Mouse (Mus musculus): Measurements from ENCODE around the gene Ciao2a.

Ciao2a gene

DNA sequence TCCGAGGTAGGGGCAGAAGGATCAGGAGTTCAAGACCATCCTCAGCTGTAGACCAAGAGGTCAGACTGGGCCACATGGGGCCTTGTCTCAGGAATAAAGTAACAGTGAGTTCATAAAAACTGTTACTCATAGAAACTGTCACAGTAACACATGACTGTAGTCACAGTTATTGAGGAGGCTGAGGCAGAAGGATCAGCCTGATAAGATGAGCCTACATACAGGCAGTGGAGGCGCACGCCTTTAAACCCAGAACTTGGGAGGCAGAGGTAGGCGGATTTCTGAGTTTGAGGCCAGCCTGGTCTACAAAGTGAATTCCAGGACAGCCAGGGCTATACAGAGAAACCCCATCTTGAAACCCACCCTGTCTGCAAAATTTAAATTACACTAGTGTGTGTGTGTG, 6.3 kb upstream of the Ciao2a start:
- DNase-seq (ENCODE audit: low read depth, low spot score) = no peak

DNA sequence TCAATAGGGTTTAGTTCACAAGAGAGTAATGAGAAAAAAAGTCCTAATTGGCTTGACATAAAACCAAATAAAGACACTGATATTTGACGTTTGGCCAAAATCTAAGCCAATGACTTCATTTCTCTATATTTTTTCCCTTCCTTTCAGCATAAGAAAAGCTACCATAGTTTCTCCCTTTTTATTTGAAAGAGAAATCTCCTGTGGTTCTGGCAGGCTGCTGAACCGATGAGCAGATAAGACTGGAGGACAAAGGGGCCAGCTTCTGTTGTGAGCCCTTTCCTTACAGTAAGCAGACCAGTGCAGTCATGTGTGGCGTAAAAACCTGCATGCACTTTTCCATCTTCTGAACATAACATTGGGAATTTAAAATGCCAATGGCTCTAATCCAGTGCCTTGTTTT, 5.5 kb upstream of the Ciao2a start:
- DNase-seq (ENCODE audit: low read depth, low spot score) = no peak

DNA sequence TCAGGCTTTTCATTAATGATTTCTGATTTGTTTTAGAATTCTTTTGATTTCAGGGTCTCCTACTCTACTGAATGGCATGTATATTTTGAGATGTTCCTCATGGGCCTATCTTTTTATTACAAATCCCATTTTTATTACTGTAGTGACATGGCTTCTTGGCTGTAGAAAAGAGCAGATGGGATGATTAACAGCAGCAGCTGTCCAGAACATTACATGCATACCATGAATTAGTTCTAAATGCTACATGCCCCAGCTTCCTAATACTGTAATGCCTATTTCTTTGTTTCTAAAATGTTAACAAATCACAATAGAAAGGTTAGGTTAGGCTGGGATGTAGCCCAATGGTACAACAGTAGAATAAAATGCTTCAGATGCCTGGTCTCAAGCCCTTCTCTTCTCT, 5.0 kb upstream of the Ciao2a start:
- DNase-seq (ENCODE audit: low read depth, low spot score) = no peak

DNA sequence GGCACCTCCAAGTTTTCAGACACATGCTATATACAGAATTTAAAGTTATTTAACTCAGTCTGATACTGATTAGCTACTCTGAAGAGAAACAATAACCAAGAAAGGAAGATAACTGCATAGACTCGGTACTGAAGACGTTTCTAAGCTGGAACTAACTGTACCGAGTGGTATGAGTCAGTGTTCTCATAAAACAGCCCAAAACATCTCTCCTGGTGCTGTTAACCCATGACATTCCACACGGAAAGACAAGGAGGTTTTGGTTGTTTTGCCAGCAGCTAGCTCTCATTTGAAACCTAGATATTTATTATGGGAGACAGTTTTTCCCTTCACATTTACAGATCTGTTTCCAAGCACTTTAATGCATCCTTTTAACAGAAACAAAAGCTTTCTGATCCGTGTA, 2.8 kb upstream of the Ciao2a start:
- no peak for DNase-seq (ENCODE audit: low read depth, low spot score)

DNA sequence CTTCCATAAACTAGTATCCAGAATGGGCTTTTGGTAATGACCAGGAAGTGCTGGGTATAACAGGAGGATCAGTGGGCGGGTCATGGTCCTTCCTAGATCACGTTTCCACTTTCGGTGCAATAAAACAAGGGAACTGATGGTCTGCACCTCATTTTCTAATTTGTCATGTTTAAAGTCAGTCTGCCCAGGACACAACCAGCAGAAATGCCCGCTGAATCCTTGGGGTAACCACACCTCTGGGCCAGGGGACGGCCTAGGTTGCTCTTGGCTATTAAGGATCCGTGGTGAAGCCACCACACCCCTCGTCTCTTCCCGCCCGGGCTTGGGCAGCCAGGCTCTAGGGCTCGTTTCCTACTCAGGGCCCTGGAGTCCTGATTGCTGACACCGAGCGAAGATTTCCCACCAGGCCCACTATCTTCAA, 2.3 kb upstream of the Ciao2a start:
- DNase-seq (ENCODE audit: low read depth, low spot score) = no peak

DNA sequence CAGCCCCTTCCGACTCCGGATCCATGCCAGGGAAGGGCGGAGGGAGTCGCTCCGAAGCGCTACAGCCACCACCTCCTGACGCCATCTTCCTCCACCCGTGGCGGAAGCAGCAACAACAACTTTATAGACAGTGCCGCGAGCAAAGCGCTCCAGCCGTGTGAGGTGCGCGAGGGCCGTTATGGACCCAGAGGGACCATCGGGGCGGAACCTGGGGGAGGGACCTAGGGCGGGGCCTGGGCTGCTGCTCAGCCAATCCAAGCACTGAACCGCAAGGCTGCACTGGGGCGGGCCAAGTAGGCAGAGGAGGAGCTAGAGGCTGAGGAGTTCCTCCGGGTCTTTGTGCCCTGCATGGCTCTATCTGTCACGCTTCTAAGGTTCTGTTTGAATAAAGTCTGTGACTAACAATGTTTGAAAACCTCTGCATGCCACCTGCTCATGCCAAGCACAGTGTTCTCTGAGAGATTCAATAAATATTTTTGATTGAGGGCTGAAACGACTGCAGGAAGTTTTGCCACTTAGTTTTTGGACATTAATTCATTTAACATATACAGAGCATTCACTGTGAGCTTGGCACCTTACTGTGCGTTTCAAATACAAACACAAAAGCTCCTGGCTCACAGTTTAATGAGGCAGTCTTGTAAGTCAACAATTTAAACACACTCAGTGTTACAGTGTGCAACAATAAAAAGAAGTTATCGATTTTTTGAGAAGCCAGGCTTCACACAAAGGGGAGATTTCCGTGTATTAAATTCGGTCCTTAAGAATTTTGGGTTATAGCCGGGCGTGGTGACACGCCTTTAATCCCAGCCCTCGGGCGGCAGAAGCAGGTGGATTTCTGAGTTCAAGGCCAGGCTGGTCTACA, 1.5 kb upstream of the Ciao2a start:
- DNase-seq (ENCODE audit: low read depth, low spot score) = peak; percentile 100

DNA sequence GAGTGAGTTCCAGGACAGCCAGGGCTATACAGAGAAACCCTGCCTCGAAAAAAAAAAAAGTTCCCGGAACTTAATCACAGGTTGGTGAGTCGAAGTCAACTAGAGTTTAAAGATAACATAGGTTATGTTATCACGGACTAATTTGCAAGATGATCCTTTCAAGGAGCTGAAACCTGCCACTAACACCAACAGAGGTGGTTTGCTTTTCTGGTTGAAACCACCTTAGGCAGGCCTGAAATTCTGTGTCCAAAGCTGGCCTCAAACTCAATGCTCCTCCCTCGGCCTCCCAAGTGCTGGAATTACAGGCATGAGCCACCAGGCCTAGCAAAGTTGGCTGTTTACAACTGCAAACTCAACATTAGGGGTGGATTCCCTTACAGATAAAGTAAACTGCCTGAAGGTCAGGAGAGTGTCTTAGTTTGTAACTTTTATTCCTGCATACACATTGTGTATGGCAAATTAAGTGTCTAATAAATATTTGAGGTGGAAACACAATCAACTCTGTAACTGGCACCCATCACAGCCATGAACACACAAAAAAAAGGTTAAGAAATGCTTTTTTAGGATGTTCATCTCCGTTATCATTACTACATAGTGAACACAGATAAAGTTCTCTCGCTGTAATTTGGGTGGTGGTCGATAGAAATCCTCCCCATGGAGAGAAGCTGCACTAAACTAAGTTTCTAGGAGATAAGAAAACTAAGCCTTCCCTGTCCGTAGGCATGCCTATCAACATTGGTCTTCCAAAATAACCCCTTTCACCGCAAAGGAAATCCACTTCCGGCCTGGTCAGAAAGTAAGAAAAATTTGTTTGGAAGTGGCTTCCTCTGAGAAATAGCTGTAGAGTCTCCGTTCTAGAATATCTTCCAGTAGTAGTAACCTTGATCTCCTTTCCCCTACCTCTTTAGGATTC, 612 bp upstream of the Ciao2a start:
- peak; percentile 57 for DNase-seq (ENCODE audit: low read depth, low spot score)

DNA sequence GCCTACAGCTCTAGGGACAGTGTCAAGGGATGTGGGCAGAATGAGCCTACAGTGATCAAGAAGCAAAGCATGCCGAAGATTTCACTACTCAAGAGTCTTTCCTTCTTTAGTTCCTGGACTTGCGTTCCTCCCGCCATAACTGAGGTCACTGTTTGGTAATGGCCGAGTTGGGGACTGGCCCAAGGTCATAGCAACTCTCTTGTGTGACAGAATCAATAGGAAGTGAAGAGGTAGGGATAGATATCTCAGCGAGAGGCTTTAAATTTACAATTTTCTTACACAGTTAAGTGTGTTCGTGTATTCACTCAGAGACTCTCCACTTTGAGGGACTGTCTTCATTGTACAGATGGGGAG, 759 bp downstream of the Ciao2a start:
- DNase-seq (ENCODE audit: low read depth, low spot score) = no peak

DNA sequence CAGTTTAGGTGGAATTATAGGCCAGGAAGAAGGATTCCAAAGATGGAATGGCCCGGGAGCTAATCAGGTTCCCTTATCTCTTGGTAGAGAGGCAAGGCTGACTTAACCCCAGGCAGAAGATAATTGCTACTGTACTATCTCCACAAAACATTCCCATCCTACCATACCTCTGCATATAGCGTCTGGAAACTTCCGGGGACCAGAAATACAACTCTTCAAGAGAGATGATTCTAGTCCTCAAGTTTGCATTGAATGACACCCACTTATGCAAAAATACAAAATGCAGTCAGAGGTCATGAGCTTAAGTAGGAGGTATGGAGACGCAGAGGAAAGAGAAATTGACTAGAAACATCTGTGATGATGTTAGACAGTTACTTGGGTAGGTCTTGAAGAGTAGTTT, 1.5 kb downstream of the Ciao2a start:
- no peak for DNase-seq (ENCODE audit: low read depth, low spot score)

DNA sequence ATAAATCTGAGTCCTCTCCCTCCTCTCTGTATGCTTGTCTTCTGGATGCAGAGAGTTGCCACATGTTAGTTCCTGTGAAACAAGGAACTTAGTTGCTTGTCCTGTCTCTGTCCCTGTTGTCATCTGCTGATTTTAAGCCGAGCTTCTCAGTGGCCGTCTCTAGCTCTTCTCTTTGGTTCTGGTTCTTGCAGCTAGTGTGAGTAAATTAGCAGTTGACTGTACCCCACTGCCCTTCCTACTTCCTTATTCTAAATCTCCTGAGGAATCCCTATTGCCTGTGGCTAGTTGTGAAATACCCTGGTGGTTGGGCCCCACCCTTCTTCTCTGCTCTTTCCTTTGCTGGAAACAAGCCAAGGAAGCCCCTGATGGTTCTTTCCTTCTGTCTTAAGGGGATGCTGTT, 5.1 kb downstream of the Ciao2a start:
- no peak for DNase-seq (ENCODE audit: low read depth, low spot score)

DNA sequence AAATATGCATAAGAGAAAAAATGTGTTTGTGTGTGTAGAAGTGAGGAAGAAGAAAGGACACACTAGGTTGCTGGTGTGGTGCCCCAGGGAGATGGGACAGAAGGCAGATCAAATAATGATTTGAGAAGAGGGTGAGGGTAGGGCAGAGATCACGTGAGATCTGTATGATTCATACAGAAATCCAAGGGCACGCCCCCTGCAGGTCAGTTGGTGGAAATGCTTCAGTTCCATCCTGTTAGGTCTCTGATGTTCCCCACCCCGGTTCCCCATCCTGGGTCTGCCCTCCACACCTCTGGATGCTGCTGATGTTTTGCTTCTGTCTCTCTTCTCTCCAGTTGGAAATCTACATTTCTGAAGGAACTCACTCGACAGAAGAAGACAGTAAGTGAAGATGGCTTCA, 9.6 kb downstream of the Ciao2a start:
- peak; percentile 42 for DNase-seq (ENCODE audit: low read depth, low spot score)

DNA sequence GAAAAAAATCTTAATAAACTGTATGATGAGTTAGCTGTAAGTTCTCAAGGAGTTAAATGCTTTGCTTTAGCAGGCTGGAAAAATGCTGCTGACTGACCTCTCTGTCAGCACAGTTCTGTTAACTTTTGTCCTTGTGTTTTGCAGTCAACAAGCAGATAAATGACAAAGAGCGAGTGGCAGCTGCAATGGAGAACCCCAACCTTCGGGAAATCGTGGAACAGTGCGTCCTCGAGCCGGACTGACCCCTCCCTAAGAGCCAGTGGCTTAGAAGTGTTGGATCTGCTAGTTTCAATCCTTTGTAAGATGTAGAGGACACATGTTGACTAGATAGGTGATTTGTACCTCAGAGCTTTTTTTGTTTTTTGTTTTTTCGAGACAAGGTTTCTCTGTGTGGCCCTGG, 11.8 kb downstream of the Ciao2a start:
- DNase-seq (ENCODE audit: low read depth, low spot score) = no peak

DNA sequence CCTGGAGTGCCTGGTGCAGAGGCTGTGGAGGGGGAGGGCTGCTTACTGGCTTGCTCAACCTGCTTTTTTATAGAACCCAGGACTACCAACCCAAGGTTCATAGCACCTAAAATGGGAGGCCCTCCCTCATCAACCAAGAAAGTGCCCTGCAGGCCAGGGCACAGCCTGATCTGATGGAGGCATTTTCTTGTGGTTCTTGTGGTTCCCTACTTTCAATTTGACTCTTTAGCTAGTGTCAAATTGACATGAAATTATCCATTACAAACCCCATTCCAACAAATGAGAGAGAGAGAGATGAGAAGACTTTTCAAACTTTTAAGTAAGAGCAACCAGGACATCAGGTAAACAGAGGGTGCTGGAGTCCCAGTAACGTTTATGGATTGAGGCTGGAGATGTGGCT, 15.9 kb downstream of the Ciao2a start:
- no peak for DNase-seq (ENCODE audit: low read depth, low spot score)

DNA sequence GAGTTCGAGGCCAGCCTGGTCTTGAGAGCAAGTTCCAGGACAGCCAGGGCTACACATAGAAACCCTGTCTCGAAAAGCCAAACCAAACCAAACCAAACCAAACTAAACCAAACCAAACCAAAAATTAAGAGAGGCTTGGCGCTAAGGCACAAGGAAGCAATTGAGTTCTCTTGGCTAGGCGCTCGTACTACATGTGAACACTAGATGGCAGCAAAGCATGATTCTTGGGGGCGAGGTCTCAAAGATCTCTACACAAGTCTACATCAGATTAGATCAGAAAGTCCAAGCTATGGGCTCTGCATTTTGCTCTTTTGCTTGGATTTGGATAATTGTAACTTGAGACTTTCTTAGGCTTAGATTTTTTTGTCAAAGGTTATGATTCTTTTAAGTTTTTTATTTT, 17.8 kb downstream of the Ciao2a start:
- peak; percentile 78 for DNase-seq (ENCODE audit: low read depth, low spot score)

DNA sequence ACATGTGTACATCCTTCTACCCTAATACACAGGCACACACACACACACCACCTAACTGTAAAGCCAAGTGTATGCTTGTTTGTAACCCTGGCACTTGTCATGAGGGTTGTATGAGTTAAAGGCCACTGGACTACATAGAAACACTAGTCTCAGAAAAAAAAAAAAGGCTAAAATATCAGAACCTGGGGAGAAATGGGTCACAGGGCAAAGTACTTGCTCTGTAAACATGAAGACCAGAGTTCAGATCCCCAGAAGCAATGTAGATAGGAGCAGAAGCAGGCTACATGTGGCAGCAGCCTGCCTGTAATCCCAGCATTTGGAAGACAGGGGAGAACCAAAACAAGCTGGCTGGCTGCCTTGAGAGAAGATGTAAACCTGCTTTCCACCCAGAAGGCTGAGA, 19.7 kb downstream of the Ciao2a start:
- DNase-seq (ENCODE audit: low read depth, low spot score) = no peak

DNA sequence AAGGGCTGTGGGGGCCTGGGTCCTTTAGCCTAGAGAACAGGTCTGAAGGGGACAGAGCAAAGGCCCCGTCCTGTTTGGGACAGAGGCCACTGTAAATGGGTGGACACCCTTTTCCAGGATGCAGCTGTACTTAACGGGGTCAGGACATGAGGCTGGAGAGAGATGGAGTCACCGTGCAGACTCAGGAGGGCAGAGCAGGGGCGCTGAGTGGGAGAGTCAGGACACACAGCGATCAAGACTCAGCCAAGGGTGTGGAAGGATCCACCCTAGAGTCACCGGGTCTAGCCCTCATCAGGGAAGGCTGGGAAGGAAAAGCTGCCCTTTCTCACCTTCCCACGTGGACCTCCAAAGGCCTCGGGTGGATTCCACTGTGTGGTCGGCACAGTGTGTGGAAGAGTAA, 25.6 kb downstream of the Ciao2a start:
- no peak for DNase-seq (ENCODE audit: low read depth, low spot score)

DNA sequence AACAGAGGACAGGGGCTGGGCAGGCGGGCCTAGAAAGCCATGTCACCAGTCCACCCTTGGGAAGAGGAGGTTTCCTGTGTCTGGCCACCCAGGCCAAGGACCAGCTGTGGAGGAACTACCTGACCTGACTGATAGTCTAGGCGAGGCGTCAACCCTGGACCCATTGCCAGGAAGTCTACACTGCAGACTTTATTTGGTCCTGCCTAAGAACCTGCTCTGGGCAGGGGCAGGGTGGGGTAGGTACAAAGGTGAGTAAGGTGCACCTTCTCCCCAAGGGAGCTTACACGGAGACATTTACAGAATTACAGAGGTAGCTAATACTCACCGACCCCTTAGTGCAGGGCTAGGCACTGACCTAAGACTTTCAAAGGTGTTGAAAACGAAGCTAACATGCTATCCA, 27.2 kb downstream of the Ciao2a start:
- no peak for DNase-seq (ENCODE audit: low read depth, low spot score)

DNA sequence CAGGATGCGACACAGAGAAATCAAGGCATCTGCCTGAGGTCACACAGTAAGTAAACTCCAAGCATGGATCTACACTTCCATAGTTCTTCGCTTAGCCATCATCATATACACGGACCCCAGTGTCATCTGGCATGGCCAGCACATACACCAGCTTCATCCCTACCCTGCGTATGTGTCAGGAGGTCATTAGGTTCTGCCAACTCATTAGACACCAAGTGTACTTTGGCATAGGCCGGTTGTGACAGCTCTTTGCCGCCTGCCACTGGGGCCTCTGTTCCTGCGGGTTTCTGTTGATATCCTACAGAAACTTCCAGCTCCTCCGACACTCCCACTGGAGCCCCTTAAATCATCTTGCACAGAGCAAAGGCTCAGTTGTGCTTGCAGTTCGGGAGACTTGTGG, 27.6 kb downstream of the Ciao2a start:
- DNase-seq (ENCODE audit: low read depth, low spot score) = no peak

DNA sequence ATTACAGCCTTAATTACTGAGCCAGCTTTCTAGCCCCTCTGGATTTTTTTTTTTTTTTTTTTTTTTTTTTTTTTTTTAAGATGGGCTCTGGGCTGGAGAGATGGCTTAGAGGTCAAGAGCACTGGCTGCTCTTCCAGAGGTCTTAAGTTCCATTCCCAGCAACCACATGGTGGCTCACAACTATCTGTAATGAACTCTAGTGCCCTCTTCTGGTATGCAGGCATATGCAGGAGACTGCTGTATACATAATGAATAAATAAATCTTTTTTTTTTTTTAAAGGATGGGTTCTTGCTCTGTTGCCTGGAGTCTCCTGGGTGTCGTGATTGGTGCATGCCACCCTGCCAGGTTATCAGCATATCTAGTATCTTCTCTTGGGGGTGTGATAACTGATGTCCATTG, 29.1 kb downstream of the Ciao2a start:
- DNase-seq (ENCODE audit: low read depth, low spot score) = peak; percentile 40

DNA sequence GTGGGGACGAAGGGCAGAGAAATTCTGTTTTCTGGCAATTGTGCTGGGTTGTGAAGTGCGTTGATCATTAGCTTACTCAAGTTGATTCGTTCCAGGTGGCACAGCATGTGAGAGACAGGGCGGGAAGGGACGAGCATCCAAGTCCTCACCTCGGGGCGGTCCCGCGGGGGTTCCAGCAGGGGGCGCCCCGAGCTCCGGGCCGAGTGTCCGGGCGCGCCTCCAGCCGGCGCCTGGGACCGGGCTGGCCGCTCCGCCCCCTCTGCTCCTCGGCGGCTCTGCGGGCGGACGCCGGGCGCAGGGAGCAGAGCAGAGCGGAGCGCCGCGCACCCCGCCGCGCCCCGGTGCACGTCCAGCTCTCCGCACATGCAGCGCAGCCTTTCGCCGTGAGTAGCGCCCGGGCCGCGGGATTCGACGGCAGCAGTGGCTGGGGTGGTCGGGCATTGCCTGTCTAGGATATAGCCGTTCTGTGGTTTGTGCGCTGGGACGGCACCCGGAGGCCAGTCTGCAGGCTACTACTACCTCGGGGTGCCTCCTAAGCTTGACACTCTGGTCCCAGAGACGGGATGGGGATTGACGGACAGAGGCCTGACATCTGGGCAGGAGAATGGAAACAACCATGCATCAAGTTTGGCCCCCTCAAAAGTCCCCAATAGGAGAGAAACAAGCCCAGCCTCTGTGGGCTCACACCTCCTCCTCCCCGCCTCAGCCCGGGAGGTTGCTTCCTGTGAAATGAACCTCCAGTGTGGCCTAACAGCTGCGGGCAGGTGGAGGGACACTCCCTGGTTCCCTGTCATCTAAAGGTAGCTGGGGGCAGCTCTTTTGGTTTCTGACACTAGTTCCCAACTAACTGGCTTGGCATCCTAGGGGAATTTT, 31.8 kb downstream of the Ciao2a start, which contains the start of gene Dapk2:
TSS of gene Dapk2 (plus strand) at position 266 of the 873 bp plus-strand sequence.
- DNase-seq (ENCODE audit: low read depth, low spot score) = peak; percentile 72

DNA sequence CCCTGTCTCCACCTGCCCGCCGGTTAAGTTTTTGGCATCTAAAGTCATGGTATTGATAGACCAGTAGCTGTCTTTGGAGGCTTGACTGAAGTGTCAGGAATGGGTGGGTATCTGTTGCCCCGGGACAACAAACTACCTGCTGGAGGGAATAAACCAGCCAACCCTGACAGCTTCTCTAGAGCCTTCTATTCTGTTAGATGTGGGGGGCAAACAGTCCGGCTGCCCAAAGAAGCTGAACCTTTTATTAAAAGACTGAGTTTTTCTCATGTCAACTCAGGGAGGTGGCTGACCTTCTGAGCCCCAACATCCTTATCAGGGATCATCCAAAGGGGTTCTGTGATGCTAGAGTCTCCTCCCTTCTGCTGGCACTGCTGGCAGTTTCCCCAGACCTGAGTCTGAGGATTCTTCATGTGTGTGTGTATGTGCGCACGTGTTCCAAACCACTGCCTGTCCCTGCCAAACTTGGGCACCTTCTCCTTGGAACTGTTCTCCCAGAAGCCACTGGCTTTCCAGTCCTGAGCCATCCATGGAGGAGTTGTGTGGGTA, 32.5 kb downstream of the Ciao2a start:
- no peak for DNase-seq (ENCODE audit: low read depth, low spot score)

DNA sequence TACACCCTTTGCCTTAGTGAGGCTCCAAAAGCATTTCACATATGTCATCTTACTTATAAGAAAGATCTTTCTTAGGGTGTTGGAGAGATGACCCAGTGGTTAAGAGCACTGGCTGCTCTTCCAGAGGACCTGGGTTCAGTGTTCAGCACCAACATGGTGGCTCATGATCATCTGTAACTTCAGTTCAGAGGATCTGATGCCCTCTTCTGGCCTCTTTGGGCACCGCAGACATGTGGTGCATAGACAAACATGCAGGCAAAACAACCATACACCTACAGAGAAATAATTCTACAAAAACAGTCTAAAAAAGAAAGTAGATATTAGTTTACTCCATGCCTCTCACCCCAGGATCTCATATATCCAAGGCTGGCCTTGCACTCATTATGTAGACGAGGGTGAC, 33.7 kb downstream of the Ciao2a start:
- peak; percentile 26 for DNase-seq (ENCODE audit: low read depth, low spot score)

Data from A20 (cell line).